Mouse (Mus musculus): Measurements from ENCODE around the gene Pde10a.

The Pde10a gene

DNA sequence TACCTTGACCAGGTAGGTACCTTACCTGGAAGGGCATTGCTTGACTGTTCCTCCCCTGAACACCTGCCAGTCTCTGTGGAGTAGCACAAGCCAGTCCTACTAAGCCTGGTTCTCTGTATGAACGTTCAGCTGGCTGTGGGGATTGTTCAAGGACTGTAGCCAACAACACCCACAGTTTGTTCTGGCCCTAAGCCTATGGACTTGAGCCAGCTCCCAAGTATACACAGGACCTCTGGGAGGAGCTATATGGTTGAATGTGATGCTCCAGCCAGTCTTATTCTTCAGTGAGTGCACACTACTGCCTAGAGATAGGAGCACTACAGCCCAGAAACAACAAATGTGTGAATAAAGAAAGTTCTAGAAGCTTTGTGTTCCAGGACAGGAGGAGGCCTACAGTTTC lies 238.1 kb downstream of the Pde10a start:
- DNase-seq (ENCODE audit: low read depth, low spot score), result no peak
- H3K27me3 ChIP-seq (ENCODE audit: control insufficient read depth, insufficient read depth, low read length, poor library complexity, severe bottlenecking), result no peaks in the 10 kb centered on the region
- no peaks in the 10 kb centered on the region for H3K36me3 ChIP-seq (ENCODE audit: control insufficient read depth, insufficient read depth, low read length, poor library complexity, severe bottlenecking)

DNA sequence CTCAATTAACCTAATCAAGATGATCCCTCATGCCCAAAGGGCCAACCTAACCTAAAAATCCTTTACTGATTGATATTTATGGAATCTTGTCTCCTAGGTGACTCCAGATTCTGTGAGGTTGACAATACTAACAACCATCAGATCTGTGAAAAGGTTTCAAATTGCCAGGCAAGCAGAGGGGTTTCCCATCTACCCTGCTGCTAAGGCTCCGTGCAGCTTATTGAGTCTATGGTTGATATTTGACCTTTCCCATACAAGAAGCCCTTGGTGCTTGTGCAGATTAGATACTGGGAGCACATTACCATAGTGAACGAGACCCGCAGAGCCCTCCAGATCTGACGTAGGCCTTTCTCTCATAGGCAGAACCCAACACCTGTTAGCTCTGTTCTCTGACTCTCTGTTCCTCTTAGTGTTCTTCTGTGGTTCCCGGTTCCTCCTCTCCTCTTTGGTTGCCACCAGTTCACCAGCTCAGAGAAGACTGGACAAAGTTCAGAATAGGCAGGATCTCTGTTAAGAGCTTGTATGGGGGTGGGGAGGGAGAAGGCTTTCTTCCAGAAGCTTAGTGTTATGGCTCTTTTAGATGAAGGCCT lies 240.9 kb downstream of the Pde10a start:
- no peaks in the 10 kb centered on the region for H3K36me3 ChIP-seq (ENCODE audit: control insufficient read depth, insufficient read depth, low read length, poor library complexity, severe bottlenecking)
- no peak for DNase-seq (ENCODE audit: low read depth, low spot score)
- H3K27me3 ChIP-seq (ENCODE audit: control insufficient read depth, insufficient read depth, low read length, poor library complexity, severe bottlenecking), result no peaks in the 10 kb centered on the region

DNA sequence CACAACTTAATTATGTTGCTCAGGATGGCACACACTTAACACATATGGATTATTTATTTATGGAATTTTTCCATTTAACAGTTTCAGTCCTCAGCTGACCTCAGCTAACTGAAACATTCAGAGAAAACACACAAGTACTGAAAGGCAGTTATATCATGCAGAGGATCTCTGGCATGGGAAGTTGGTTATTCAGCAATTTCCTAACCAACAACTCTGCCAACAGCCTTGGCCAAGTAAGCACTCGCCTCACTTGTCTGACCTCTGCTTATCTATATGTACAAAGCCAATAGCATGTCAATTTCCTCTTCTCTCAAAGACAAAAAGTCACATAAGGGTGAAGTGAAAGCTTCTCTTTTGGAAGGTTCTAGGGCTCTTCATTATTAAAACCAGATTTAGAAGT lies 244.0 kb downstream of the Pde10a start:
- 0 out of 2 replicates have a peak, but pooled peaks cover 2% of the 10 kb centered on the region for H3K27me3 ChIP-seq (ENCODE audit: control insufficient read depth, insufficient read depth, low read length, poor library complexity, severe bottlenecking)
- DNase-seq (ENCODE audit: low read depth, low spot score), result no peak
- no peaks in the 10 kb centered on the region for H3K36me3 ChIP-seq (ENCODE audit: control insufficient read depth, insufficient read depth, low read length, poor library complexity, severe bottlenecking)

DNA sequence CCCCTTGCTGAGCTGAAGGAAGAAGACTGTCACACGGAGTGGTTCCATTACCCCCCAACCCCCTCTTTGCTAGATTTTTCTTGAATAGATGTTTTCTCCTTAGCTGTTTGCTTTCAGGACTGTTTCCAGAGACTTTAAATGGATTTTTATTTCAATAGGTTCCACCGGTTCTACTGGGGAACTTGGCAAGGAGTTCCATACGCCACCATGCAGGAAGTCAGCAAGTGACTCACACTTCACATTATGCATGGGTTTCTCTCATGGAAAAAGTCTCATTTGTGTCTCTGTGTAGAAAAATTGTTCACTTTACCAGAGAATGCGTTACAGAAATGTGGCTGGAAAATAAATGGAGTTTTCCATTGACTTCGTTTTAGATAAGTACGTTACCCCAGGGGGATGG lies 248.2 kb downstream of the Pde10a start:
- DNase-seq (ENCODE audit: low read depth, low spot score), result no peak
- H3K36me3 ChIP-seq (ENCODE audit: control insufficient read depth, insufficient read depth, low read length, poor library complexity, severe bottlenecking), result no peaks in the 10 kb centered on the region
- 0 out of 2 replicates have a peak, but pooled peaks cover 2% of the 10 kb centered on the region for H3K27me3 ChIP-seq (ENCODE audit: control insufficient read depth, insufficient read depth, low read length, poor library complexity, severe bottlenecking)

DNA sequence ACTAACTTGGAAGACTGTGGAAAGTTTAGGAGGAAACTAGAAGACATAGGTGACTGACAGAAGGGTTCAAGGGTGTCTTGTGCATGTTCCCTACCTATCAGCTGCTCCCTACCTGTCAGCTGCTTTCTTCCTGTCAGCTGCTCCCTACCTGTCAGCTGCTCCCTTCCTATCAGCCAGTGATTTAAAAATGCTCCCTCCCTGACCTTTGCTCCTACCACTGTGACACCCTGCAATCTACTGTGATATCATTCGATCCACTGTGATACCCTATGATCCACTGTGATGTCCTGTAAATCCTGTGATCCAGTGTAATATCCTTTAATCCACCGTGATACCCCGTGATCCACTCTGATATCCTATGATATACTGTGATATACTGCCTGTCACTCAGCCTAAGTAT lies 249.1 kb downstream of the Pde10a start:
- no peak for DNase-seq (ENCODE audit: low read depth, low spot score)
- no peaks in the 10 kb centered on the region for H3K36me3 ChIP-seq (ENCODE audit: control insufficient read depth, insufficient read depth, low read length, poor library complexity, severe bottlenecking)
- H3K27me3 ChIP-seq (ENCODE audit: control insufficient read depth, insufficient read depth, low read length, poor library complexity, severe bottlenecking), result 0 out of 2 replicates have a peak, but pooled peaks cover 2% of the 10 kb centered on the region

DNA sequence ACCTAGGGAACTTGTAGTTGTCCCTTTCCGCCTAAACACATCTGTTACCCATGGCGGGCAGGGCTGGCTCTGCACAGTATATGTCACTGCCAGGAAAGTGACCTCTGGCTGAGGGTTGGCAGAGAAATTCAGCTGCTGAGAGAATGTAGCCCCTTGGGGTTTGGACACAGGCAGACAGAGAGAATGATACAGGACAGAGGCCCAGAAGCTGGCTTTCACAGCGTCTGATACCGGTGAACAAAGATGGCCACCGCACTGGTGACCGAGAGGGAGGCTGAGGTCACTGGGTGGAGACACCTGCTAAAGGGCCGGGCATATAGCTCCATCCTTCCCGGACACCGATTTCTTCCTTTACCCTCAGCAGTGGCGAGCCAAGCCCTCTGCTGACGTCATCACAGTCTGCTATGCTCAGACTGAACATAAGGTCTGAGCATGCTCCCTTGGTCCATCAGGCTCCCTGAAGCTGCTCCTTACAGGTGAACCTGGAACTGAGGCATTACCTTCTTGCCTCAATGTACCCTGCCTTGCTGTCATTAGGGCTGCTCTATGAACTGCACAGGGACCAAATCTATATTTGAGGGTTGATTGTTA lies 250.5 kb downstream of the Pde10a start:
- DNase-seq (ENCODE audit: low read depth, low spot score), result no peak
- Histone ChIP-seq H3K27me3 (ENCODE audit: control insufficient read depth, insufficient read depth, low read length, poor library complexity, severe bottlenecking) (0 out of 2 replicates have a peak, but pooled peaks cover 2% of the 10 kb centered on the region), H3K36me3 (ENCODE audit: control insufficient read depth, insufficient read depth, low read length, poor library complexity, severe bottlenecking) (no peaks in the 10 kb centered on the region)

DNA sequence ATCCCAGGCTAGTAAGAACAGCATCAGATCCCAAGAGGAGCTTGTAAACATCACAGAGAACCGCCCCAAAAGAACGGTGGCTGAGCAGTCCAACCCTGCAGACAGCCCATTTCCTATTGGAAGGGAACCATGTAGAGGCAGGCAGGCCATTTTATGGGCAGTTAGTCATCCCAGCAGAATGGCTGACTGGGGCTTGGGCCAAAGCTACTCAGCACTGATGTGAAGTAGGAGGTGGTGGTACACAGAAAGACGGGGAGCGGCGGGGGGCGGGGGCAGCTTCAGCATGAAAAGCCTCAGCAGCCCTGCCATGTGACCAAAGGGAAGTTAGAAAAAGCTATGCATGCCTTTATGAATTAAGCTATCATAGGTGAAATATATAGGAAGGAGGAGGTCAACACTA lies 252.5 kb downstream of the Pde10a start:
- H3K36me3 ChIP-seq (ENCODE audit: control insufficient read depth, insufficient read depth, low read length, poor library complexity, severe bottlenecking), result no peaks in the 10 kb centered on the region
- DNase-seq (ENCODE audit: low read depth, low spot score), result no peak

DNA sequence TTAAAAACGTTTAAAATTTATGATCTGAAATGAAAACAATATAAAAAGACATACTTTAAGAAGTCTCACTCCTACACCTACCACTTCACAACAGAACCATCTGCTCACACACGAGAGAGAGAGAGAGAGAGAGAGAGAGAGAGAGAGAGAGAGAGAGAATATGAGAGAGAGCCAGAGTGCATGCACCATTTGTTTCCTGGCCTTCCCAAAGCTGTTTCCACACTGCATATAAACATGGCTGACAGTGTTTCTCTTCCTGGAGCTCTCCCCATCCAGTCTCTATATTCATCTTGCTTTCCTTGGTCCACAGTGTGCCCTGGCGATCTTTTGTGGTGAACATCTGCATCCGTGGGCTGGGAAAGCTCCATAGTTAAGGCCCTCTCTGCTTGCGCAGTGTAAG lies 253.7 kb downstream of the Pde10a start:
- Histone ChIP-seq H3K36me3 (ENCODE audit: control insufficient read depth, insufficient read depth, low read length, poor library complexity, severe bottlenecking) (no peaks in the 10 kb centered on the region), H3K27me3 (ENCODE audit: control insufficient read depth, insufficient read depth, low read length, poor library complexity, severe bottlenecking) (no peaks in the 10 kb centered on the region)
- no peak for DNase-seq (ENCODE audit: low read depth, low spot score)

More for the DNA sequence above, 252.5 kb downstream of the Pde10a start:
- no peaks in the 10 kb centered on the region for H3K27me3 ChIP-seq (ENCODE audit: control insufficient read depth, insufficient read depth, low read length, poor library complexity, severe bottlenecking)

DNA sequence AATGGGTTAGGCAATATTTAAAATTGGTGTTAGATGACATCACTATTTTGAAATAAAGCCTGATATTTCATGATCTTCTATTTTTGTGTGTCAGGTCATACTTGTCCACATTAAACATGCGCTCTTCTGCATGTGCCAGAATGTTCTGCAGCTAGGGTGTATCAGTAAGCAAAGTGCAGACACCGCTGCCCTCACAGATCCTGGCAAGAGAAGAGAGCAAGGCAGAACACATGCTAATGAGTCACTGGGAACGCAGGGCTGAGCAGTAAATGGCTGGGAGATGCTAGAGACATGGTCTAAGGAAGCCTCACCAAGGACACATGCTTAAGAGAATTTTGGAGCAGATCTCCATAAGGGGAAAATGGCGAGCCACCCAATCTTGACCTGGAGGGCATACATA lies 255.3 kb downstream of the Pde10a start:
- DNase-seq (ENCODE audit: low read depth, low spot score), result no peak
- no peaks in the 10 kb centered on the region for H3K36me3 ChIP-seq (ENCODE audit: control insufficient read depth, insufficient read depth, low read length, poor library complexity, severe bottlenecking)
- no peaks in the 10 kb centered on the region for H3K27me3 ChIP-seq (ENCODE audit: control insufficient read depth, insufficient read depth, low read length, poor library complexity, severe bottlenecking)

DNA sequence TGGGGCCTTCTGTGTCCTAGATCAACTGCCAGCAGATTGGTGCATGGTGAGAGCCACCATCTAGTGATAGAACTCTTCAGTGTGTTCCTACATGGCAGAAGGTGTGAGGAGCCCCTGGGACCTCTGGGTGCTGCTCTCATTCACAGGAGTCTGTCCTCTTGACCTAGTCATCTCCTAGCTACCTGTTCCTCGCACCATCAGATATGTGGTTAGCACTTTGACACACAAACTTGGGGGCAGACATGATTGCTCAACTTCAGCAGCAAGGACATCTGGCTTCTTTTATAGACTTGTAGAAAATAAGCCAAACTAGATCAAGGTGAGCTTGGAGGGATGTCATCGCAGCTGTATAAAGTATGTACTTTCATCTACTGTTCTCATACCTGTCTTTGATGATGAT lies 255.9 kb downstream of the Pde10a start:
- no peak for DNase-seq (ENCODE audit: low read depth, low spot score)
- Histone ChIP-seq H3K36me3 (ENCODE audit: control insufficient read depth, insufficient read depth, low read length, poor library complexity, severe bottlenecking) (no peaks in the 10 kb centered on the region), H3K27me3 (ENCODE audit: control insufficient read depth, insufficient read depth, low read length, poor library complexity, severe bottlenecking) (no peaks in the 10 kb centered on the region)

DNA sequence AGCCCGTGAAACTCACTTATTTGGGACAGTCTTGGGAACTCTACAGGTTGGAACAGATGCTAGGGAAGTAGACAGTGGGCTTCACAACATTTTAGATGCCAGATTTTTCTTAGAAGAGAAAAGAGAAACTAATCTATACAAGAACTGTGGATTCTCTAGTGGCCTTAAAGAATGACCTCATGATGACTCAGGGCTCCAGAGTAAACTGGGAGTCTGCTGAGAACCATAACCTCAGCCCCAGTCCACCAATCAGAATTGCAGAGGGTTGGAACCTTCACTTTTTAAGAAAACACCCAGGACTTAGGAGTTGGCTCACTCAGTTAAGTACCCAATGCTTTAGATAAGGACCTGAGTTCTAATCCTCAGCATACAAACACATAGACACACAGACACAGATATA lies 256.4 kb downstream of the Pde10a start:
- Histone ChIP-seq H3K36me3 (ENCODE audit: control insufficient read depth, insufficient read depth, low read length, poor library complexity, severe bottlenecking) (no peaks in the 10 kb centered on the region), H3K27me3 (ENCODE audit: control insufficient read depth, insufficient read depth, low read length, poor library complexity, severe bottlenecking) (no peaks in the 10 kb centered on the region)
- no peak for DNase-seq (ENCODE audit: low read depth, low spot score)

DNA sequence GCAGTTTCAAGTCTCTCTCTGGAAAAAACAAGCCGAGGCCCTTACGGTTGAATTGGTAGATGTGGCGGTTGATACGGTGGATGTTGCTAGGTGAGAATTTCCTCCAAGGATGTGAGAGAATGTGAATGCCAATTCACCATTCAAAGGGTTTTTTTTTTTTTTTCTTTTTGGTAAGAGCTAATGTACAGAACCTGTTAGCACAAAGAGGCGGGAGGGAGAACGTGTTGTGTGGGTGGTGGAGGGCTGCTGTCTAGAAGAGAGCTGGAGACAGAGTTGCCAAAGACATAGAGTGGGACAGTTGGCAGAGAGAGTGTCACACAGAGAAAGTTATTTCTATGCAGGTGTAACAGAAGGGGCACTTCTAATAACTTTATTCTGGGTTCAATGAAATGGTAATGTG lies 260.7 kb downstream of the Pde10a start:
- H3K27me3 ChIP-seq (ENCODE audit: control insufficient read depth, insufficient read depth, low read length, poor library complexity, severe bottlenecking), result no peaks in the 10 kb centered on the region
- no peak for DNase-seq (ENCODE audit: low read depth, low spot score)

DNA sequence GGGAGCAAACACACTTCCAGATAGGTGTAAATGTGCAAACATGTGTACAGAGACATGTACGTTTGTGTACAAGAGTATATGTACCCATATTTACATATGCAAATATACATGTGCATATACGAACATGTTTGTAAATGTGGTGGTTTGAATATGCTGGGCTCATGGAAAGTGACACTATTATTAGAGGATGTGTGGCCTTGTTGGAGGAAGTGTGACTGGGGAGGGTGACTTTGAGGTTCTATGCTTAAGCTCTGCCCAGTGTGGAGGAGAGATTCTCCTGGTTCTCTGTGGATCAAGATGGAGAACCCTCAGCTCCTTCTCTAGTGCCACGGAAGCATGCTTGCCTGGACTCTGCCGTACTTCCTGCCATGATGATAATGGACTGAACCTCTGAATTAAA lies 261.3 kb downstream of the Pde10a start:
- DNase-seq (ENCODE audit: low read depth, low spot score), result no peak
- Histone ChIP-seq H3K36me3 (ENCODE audit: control insufficient read depth, insufficient read depth, low read length, poor library complexity, severe bottlenecking) (no peaks in the 10 kb centered on the region), H3K27me3 (ENCODE audit: control insufficient read depth, insufficient read depth, low read length, poor library complexity, severe bottlenecking) (no peaks in the 10 kb centered on the region)

More for the DNA sequence above, 260.7 kb downstream of the Pde10a start:
- H3K36me3 ChIP-seq (ENCODE audit: control insufficient read depth, insufficient read depth, low read length, poor library complexity, severe bottlenecking), result no peaks in the 10 kb centered on the region

DNA sequence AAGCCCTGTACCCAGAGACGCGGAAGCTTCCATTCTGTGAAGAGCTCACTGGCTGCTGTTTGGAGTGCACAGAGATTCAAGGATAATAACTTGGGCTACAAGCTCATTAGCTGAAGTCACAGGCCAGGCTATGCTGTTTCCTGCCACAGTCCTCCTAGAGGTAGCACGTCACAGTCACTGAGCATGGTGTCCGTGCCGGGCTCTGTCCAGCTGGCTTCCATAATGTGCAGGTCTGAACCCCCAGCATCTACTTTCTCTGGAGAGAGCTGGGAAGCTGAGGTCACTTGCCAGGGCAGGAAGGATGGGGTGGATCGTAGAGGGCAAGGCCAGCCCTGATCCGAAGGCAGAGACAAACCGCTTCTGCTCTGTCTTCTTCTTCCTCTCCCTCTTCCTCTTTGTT lies 262.6 kb downstream of the Pde10a start:
- Histone ChIP-seq H3K27me3 (ENCODE audit: control insufficient read depth, insufficient read depth, low read length, poor library complexity, severe bottlenecking) (no peaks in the 10 kb centered on the region), H3K36me3 (ENCODE audit: control insufficient read depth, insufficient read depth, low read length, poor library complexity, severe bottlenecking) (no peaks in the 10 kb centered on the region)
- DNase-seq (ENCODE audit: low read depth, low spot score), result no peak

DNA sequence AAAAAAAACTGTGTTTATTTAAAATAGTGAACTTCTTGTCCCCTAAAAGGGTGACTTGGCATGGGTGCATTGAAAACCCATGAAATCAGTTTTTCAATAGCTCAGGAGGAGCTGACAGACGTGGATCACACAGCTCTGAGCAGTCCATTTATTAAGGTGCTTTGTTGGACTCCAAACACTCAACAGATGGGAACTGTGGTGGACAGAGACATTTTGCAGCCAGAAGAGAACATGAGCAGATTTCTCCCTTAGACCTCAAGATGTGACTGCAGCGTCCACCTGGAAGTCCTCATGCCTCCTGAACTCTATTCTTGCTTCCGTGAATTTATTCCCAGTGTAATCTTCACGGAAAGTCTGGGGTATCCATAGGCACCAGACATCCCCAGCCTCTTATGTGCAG lies 266.4 kb downstream of the Pde10a start:
- no peak for DNase-seq (ENCODE audit: low read depth, low spot score)
- H3K36me3 ChIP-seq (ENCODE audit: control insufficient read depth, insufficient read depth, low read length, poor library complexity, severe bottlenecking), result no peaks in the 10 kb centered on the region

DNA sequence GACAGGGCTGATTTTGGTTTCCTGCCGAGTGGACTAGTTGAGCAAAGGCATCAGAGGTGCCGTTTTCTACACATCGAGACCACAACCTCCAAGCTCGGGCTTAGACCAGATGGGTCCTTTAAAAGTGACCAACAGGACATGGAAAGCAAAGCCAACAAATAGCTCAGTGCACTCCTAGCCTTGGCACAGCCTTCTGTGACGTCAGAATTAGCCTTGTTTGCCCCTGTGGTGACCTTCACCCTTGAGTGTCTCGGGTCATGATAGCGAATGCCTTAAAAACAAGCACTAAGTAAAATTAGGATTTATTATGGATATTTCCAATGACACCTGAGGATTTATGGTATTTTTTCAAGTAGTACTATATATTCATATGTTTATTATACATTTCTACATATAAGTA lies 267.4 kb downstream of the Pde10a start:
- Histone ChIP-seq H3K27me3 (ENCODE audit: control insufficient read depth, insufficient read depth, low read length, poor library complexity, severe bottlenecking) (no peaks in the 10 kb centered on the region), H3K36me3 (ENCODE audit: control insufficient read depth, insufficient read depth, low read length, poor library complexity, severe bottlenecking) (no peaks in the 10 kb centered on the region)
- no peak for DNase-seq (ENCODE audit: low read depth, low spot score)

More for the DNA sequence above, 266.4 kb downstream of the Pde10a start:
- no peaks in the 10 kb centered on the region for H3K27me3 ChIP-seq (ENCODE audit: control insufficient read depth, insufficient read depth, low read length, poor library complexity, severe bottlenecking)
